20 mouse cellular contexts compared by ENCODE assay signal in the genomic region with DNA sequence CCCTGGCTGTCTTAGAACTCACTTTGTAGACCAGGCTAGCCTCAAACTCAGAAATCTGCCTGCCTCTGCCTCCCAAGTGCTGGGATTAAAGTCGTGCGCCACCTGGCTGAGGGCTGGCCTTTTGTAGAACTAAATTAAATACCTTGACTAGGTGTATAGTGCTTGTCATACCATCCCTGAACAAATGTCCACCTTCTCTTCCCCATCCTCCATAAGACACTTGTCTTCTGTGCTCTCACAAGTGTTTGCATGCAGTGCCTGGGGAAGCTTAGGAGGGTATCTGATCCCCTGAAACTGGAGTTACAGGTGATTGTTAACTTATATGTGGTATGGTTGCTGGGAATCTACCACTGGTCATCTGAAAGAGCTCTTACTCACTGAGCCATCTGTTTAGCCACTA. TPM values are rescaled to one million over a fixed set of nuclear protein-coding genes. Genes with fewer than 3 reads are reported as not detected.
DNase-seq lines count a peak whose midpoint lies in the region; TF ChIP-seq lines count a peak whose summit lies in the region.
"Had no signal": no experiment of that assay in that cellular context is flagged by ENCODE, and none has a peak within 500 bp of the region (broad histone marks: within the 10 kb centered on the region; RNA-seq: fewer than 3 reads in every experiment).

No protein-coding gene starts in this region.

- H3K4me1 ChIP-seq in CH12.LX (ENCODE audit: control insufficient read depth in 1 of 2, insufficient read depth in 2 of 2): no peaks in the 10 kb centered on the region
- H3K4me1 ChIP-seq: embryonic facial prominence, embryonic 10.5 days; embryonic facial prominence, embryonic 12.5 days; forebrain, embryonic 13.5 days; forebrain, embryonic 15.5 days had no signal

- dilution Hi-C loops in CH12.LX (cut with MboI; ENCODE audit: extremely low pct_ligation_motif_present, extremely low pct_unique_long_range_greater_than_20kb, low sequenced_read_pairs): no loop called here

- H3K9ac ChIP-seq in CH12.LX (ENCODE audit: insufficient read depth, low read depth): no peak overlapping the region
- H3K9ac ChIP-seq: embryonic facial prominence, embryonic 12.5 days; forebrain, embryonic 13.5 days; forebrain, embryonic 15.5 days; forebrain, postnatal 0 days had no signal

- no peak; the same call in 1 of the 2 replicates for TF ChIP-seq POLR2A in CH12.LX (IDR thresholded peaks at IDR 0.05; ENCODE audit: low read depth, low read length)
- TF ChIP-seq POLR2A in myocyte (IDR thresholded peaks at IDR 0.05; ENCODE audit: insufficient read length, low read depth): no peak

- TF ChIP-seq CTCF in CH12.LX (conservative IDR thresholded peaks at IDR 0.05 in 1 of 2, IDR thresholded peaks at IDR 0.05 in 1 of 2; ENCODE audit: low read depth in 2 of 2, low read length in 2 of 2): no peak

- no peak overlapping the region for H3K27ac ChIP-seq in CH12.LX (ENCODE audit: insufficient read depth, low read depth)
- H3K27ac ChIP-seq: embryonic facial prominence, embryonic 10.5 days; embryonic facial prominence, embryonic 12.5 days; forebrain, embryonic 13.5 days; forebrain, embryonic 15.5 days had no signal

- H3K9me3 ChIP-seq in CH12.LX (replicated peaks; ENCODE audit: low read length): no peaks in the 10 kb centered on the region
- H3K9me3 ChIP-seq: embryonic facial prominence, embryonic 10.5 days; embryonic facial prominence, embryonic 12.5 days; forebrain, embryonic 13.5 days; forebrain, embryonic 15.5 days had no signal

- intact Hi-C loops in heart, postnatal 25 days (cut with DNase I): no loop called here

- in situ Hi-C loops in CH12.LX (cut with MboI; ENCODE audit: low pct_ligation_motif_present, low pct_unique_long_range_greater_than_20kb, low sequenced_read_pairs): no loop called here

- TF ChIP-seq RAD21 in CH12.LX (IDR thresholded peaks at IDR 0.05; ENCODE audit: low read depth, low read length): no peak

- no peak for TF ChIP-seq EP300 in CH12.LX (IDR thresholded peaks at IDR 0.05; ENCODE audit: low read length)

- peak; percentile 8 for DNase-seq in heart, adult 11 months
- no peak for DNase-seq in heart, postnatal 25 days (ENCODE audit: low spot score)
- no peak for DNase-seq in CH12.LX (ENCODE audit: extremely low read depth)
- no peak for DNase-seq in urinary bladder, postnatal 25 days (ENCODE audit: low spot score)
- DNase-seq: adrenal gland, adult 8-10 months; adrenal gland, postnatal 14 days; adrenal gland, postnatal 36 days; B cell, adult 2 months; cerebellum, adult 11-12 months; cerebellum, adult 2 months; cerebellum, adult 9-10 months; cerebellum, postnatal 10 days; cerebellum, postnatal 25 days; forebrain, postnatal 0 days had no signal

- no peak overlapping the region for H3K4me2 ChIP-seq in CH12.LX (ENCODE audit: insufficient read depth, low read depth, poor library complexity, severe bottlenecking)
- no peak overlapping the region for H3K4me2 ChIP-seq in myocyte (ENCODE audit: low read depth)
- H3K4me2 ChIP-seq: embryonic facial prominence, embryonic 12.5 days; forebrain, embryonic 13.5 days; forebrain, embryonic 15.5 days had no signal

- H3K27me3 ChIP-seq in CH12.LX (replicated peaks) (no peaks in the 10 kb centered on the region), myocyte (ENCODE audit: control insufficient read depth, insufficient read depth, insufficient read length) (no peaks in the 10 kb centered on the region)
- H3K27me3 ChIP-seq: embryonic facial prominence, embryonic 12.5 days; forebrain, embryonic 13.5 days; forebrain, embryonic 15.5 days; Patski had no signal

- H3K36me3 ChIP-seq in CH12.LX (replicated peaks in 1 of 2; ENCODE audit: control insufficient read depth in 1 of 2, insufficient read depth in 1 of 2, low read length in 1 of 2): peaks cover 40 to 57% of the 10 kb centered on the region in 2 experiments
- peaks cover 49% of the 10 kb centered on the region for H3K36me3 ChIP-seq in myocyte (ENCODE audit: control insufficient read depth, insufficient read depth)

- H3ac ChIP-seq in myocyte (ENCODE audit: control insufficient read depth, insufficient read length): no peak overlapping the region

- H3K4me3 ChIP-seq in CH12.LX (replicated peaks in 1 of 3; ENCODE audit: low read depth in 2 of 3, low read length in 2 of 3, poor library complexity in 1 of 3) (no peak overlapping the region), myocyte (no peak overlapping the region)
- H3K4me3 ChIP-seq: embryonic facial prominence, embryonic 10.5 days; embryonic facial prominence, embryonic 12.5 days; forebrain, embryonic 13.5 days; forebrain, embryonic 15.5 days had no signal

- H3K79me2 ChIP-seq in CH12.LX (replicated peaks; ENCODE audit: control insufficient read depth, extremely low read depth, insufficient read depth, poor library complexity, severe bottlenecking): peaks cover 14% of the 10 kb centered on the region
- H3K79me2 ChIP-seq in myocyte (ENCODE audit: control insufficient read depth, insufficient read depth): peaks cover 11% of the 10 kb centered on the region

TF ChIP-seq in CH12.LX, 34 proteins besides CTCF, POLR2A, EP300 and RAD21:
- TF ChIP-seq USF1 (IDR thresholded peaks at IDR 0.05; ENCODE audit: low read depth, low read length) (no peak), ZNF384 (IDR thresholded peaks at IDR 0.05; ENCODE audit: low read depth, low read length) (no peak), POLR2AphosphoS2 (IDR thresholded peaks at IDR 0.05; ENCODE audit: low read depth, low read length) (peak; percentile 62; the same call in 1 of the 2 replicates), CHD1 (IDR thresholded peaks at IDR 0.05; ENCODE audit: low read depth, low read length) (no peak), CHD2 (IDR thresholded peaks at IDR 0.05; ENCODE audit: low read length) (no peak), TCF12 (IDR thresholded peaks at IDR 0.05; ENCODE audit: low read depth, low read length) (no peak), JUND (conservative IDR thresholded peaks at IDR 0.05; ENCODE audit: low read depth, low read length) (no peak), ZMIZ1 (IDR thresholded peaks at IDR 0.05; ENCODE audit: low read depth, low read length) (peak; percentile 66; the same call in 1 of the 2 replicates), NELFE (IDR thresholded peaks at IDR 0.05; ENCODE audit: low read depth, low read length) (no peak)

TF ChIP-seq in myocyte, 11 proteins besides CTCF, POLR2A, EP300 and RAD21:
- TF ChIP-seq POLR2AphosphoS2 (IDR thresholded peaks at IDR 0.05; ENCODE audit: insufficient read length, low read depth) (peak; percentile 6), TCF12 (IDR thresholded peaks at IDR 0.05; ENCODE audit: insufficient read depth, poor library complexity, severe bottlenecking) (no peak)

RNA-seq across cellular contexts. Expression of gene Ptges3, which starts 8.4 kb away (rescaled TPM):
- total RNA-seq in heart, postnatal 25 days (2021): 10 to 100 TPM; 77.8 to 89.3 TPM
- 124 and 176 TPM in 2 replicates for total RNA-seq in CH12.LX (2012; rRNA removed)
- 196 and 210 TPM in 2 replicates for total RNA-seq in CH12.LX (2014; rRNA removed)
- 247 and 274 TPM in 2 replicates for polyA plus RNA-seq in CH12.LX (2012; ENCODE audit: insufficient read length, low read depth)
- 84.3 TPM for polyA plus RNA-seq in myocyte (2012; fragmentation: generic; extraction: Trizol)

RNA-seq across cellular contexts. Expression of gene Naca, which starts 15.0 kb away (rescaled TPM):
- total RNA-seq in heart, postnatal 25 days (2021): 100 to 1,000 TPM; 502 to 533 TPM
- total RNA-seq in CH12.LX (2012; rRNA removed) (1,257 and 1,396 TPM in 2 replicates), CH12.LX (2014; rRNA removed) (1,670 and 1,798 TPM in 2 replicates)
- polyA plus RNA-seq in CH12.LX (2012; ENCODE audit: insufficient read length, low read depth) (1,330 and 1,397 TPM in 2 replicates), myocyte (2012; fragmentation: generic; extraction: Trizol) (870 TPM)

RNA-seq across cellular contexts. Expression of gene Atp5b, which starts 32.7 kb away (rescaled TPM):
- 1,000 to 10,000 TPM; 9,293 to 9,309 TPM for total RNA-seq in heart, postnatal 25 days (2021)
- total RNA-seq in CH12.LX (2012; rRNA removed): 1,695 and 1,781 TPM in 2 replicates
- 1,737 and 1,775 TPM in 2 replicates for total RNA-seq in CH12.LX (2014; rRNA removed)
- 1,504 and 1,607 TPM in 2 replicates for polyA plus RNA-seq in CH12.LX (2012; ENCODE audit: insufficient read length, low read depth)
- 3,270 TPM for polyA plus RNA-seq in myocyte (2012; fragmentation: generic; extraction: Trizol)

RNA-seq across cellular contexts. Expression of gene Prim1, which starts 35.4 kb away (rescaled TPM):
- 1 to 10 TPM; 2.1 to 2.2 TPM for total RNA-seq in heart, postnatal 25 days (2021)
- 69.5 and 79.6 TPM in 2 replicates for total RNA-seq in CH12.LX (2012; rRNA removed)
- 151 and 171 TPM in 2 replicates for total RNA-seq in CH12.LX (2014; rRNA removed)
- 101 and 102 TPM in 2 replicates for polyA plus RNA-seq in CH12.LX (2012; ENCODE audit: insufficient read length, low read depth)
- 9.1 TPM for polyA plus RNA-seq in myocyte (2012; fragmentation: generic; extraction: Trizol)

RNA-seq across cellular contexts. Expression of gene Baz2a, which starts 41.0 kb away (rescaled TPM):
- total RNA-seq in heart, postnatal 25 days (2021): 10 to 100 TPM; 20.0 to 24.4 TPM
- total RNA-seq in CH12.LX (2012; rRNA removed) (11.8 and 12.8 TPM in 2 replicates), CH12.LX (2014; rRNA removed) (4.5 and 5.4 TPM in 2 replicates)
- polyA plus RNA-seq in CH12.LX (2012; ENCODE audit: insufficient read length, low read depth) (29.5 and 34.0 TPM in 2 replicates), myocyte (2012; fragmentation: generic; extraction: Trizol) (12.7 TPM)

Comparison
In these comparisons a context has a peak if more than half of its experiments do, and no peak if none do; other contexts are left out.
1. RNA of gene Atp5b, which starts 32.7 kb away (total RNA-seq): 9,293 to 9,309 TPM in heart, postnatal 25 days; 1,695 to 1,781 TPM in CH12.LX; every median in the first group is over 4 times any median in the second.